In genomic region chr7:126502751-126503150, GRCm38 (mm10) we compare ENCODE assay signal across 8 mouse cellular contexts. TPM values are rescaled to one million over a fixed set of nuclear protein-coding genes. Genes with fewer than 3 reads are reported as not detected.
DNase-seq lines count a peak whose midpoint lies in the region; ATAC-seq and TF ChIP-seq lines count a peak whose summit lies in the region.

No protein-coding gene starts in this region.

- no peak for DNase-seq in lung, embryonic 14.5 days
- DNase-seq in lung, postnatal 14 days: no peak
- DNase-seq in limb, embryonic 10.5 days (ENCODE audit: low spot score): no peak
- no peak for DNase-seq in right cerebral cortex, adult 18-20 months
- no peak for DNase-seq in kidney, postnatal 25 days
- DNase-seq in lung, postnatal 10 days: no peak

- peaks cover 36% of the 10 kb centered on the region for H3K36me3 ChIP-seq in lung, embryonic 14.5 days (ENCODE audit: insufficient read depth)
- peaks cover 35% of the 10 kb centered on the region for H3K36me3 ChIP-seq in embryonic facial prominence, embryonic 15.5 days
- peaks cover 39% of the 10 kb centered on the region for H3K36me3 ChIP-seq in limb, embryonic 10.5 days
- H3K36me3 ChIP-seq in neural tube, embryonic 14.5 days (ENCODE audit: control insufficient read depth, insufficient read depth, low read length): peaks cover 33% of the 10 kb centered on the region

- H3K4me3 ChIP-seq in lung, embryonic 14.5 days (ENCODE audit: low read depth, low read length): peak overlapping the region; percentile 100
- peak overlapping the region; percentile 100 for H3K4me3 ChIP-seq in embryonic facial prominence, embryonic 15.5 days (replicated peaks)
- H3K4me3 ChIP-seq in limb, embryonic 10.5 days: peak overlapping the region; percentile 100
- peak overlapping the region; percentile 100 for H3K4me3 ChIP-seq in neural tube, embryonic 14.5 days (ENCODE audit: low read depth, low read length)

- peak overlapping the region; percentile 99 for H3K9ac ChIP-seq in lung, embryonic 14.5 days
- peak overlapping the region; percentile 98 for H3K9ac ChIP-seq in embryonic facial prominence, embryonic 15.5 days
- peak overlapping the region; percentile 100 for H3K9ac ChIP-seq in neural tube, embryonic 14.5 days (replicated peaks; ENCODE audit: low read depth, low read length)

- WGBS in lung, embryonic 14.5 days: under 1% methylated on average over 40 of the region's 40 CpGs
- under 1% methylated on average over 40 of the region's 40 CpGs for WGBS in embryonic facial prominence, embryonic 15.5 days
- under 1% methylated on average over 40 of the region's 40 CpGs for WGBS in limb, embryonic 10.5 days
- WGBS in neural tube, embryonic 14.5 days: under 1% methylated on average over 39 of the region's 40 CpGs

- H3K9me3 ChIP-seq in lung, embryonic 14.5 days (ENCODE audit: low read depth, low read length): no peaks in the 10 kb centered on the region
- no peaks in the 10 kb centered on the region for H3K9me3 ChIP-seq in embryonic facial prominence, embryonic 15.5 days (replicated peaks)
- H3K9me3 ChIP-seq in limb, embryonic 10.5 days (replicated peaks): no peaks in the 10 kb centered on the region
- H3K9me3 ChIP-seq in neural tube, embryonic 14.5 days (ENCODE audit: control insufficient read depth, low read length): no peaks in the 10 kb centered on the region

- H3K4me2 ChIP-seq in lung, embryonic 14.5 days: peak overlapping the region; percentile 62
- H3K4me2 ChIP-seq in embryonic facial prominence, embryonic 15.5 days (replicated peaks): peak overlapping the region; percentile 63
- H3K4me2 ChIP-seq in neural tube, embryonic 14.5 days (ENCODE audit: low read depth, low read length): peak overlapping the region; percentile 43

- peak overlapping the region; percentile 100 for H3K27ac ChIP-seq in lung, embryonic 14.5 days (ENCODE audit: low read depth)
- peak overlapping the region; percentile 100 for H3K27ac ChIP-seq in embryonic facial prominence, embryonic 15.5 days (replicated peaks)
- H3K27ac ChIP-seq in limb, embryonic 10.5 days: peak overlapping the region; percentile 100
- H3K27ac ChIP-seq in neural tube, embryonic 14.5 days (ENCODE audit: low read depth, low read length): peak overlapping the region; percentile 99

- H3K27me3 ChIP-seq in lung, embryonic 14.5 days (ENCODE audit: insufficient read depth, low read length): no peaks in the 10 kb centered on the region
- H3K27me3 ChIP-seq in embryonic facial prominence, embryonic 15.5 days: no peaks in the 10 kb centered on the region
- no peaks in the 10 kb centered on the region for H3K27me3 ChIP-seq in limb, embryonic 10.5 days (ENCODE audit: low read depth, poor library complexity, severe bottlenecking)
- H3K27me3 ChIP-seq in neural tube, embryonic 14.5 days (ENCODE audit: control insufficient read depth, insufficient read depth, low read length): no peaks in the 10 kb centered on the region

- no peak for TF ChIP-seq CTCF in lung, embryonic 14.5 days (IDR thresholded peaks at IDR 0.05; ENCODE audit: low read depth)

- no peaks in the 10 kb centered on the region; the same call in 1 of the 2 replicates for H3K4me1 ChIP-seq in lung, embryonic 14.5 days (ENCODE audit: insufficient read depth)
- H3K4me1 ChIP-seq in embryonic facial prominence, embryonic 15.5 days: peaks cover 15% of the 10 kb centered on the region
- H3K4me1 ChIP-seq in limb, embryonic 10.5 days: peaks cover 14% of the 10 kb centered on the region
- peaks cover 10% of the 10 kb centered on the region for H3K4me1 ChIP-seq in neural tube, embryonic 14.5 days (ENCODE audit: control insufficient read depth, insufficient read depth, low read length)

- ATAC-seq in lung, embryonic 14.5 days (ENCODE audit: insufficient read depth): no peak
- no peak for ATAC-seq in embryonic facial prominence, embryonic 15.5 days (ENCODE audit: insufficient number of reproducible peaks, low FRiP score, low TSS enrichment, low read depth)
- ATAC-seq in neural tube, embryonic 14.5 days (ENCODE audit: low read depth): no peak

RNA-seq across cellular contexts. Expression of gene Atxn2l, which starts 0.5 kb away (rescaled TPM):
- polyA plus RNA-seq in lung, embryonic 14.5 days (2014; fragmentation: Nextera tagmentation; extraction: Ambion mirVana): 57.0 and 61.9 TPM in 2 replicates
- polyA plus RNA-seq in embryonic facial prominence, embryonic 15.5 days (2015; fragmentation: Nextera tagmentation; extraction: Ambion mirVana): 52.1 and 58.0 TPM in 2 replicates
- polyA plus RNA-seq in limb, embryonic 10.5 days (2016; fragmentation: Nextera tagmentation; extraction: Ambion mirVana): 60.6 and 62.5 TPM in 2 replicates
- polyA plus RNA-seq in neural tube, embryonic 14.5 days (2014; fragmentation: Nextera tagmentation; extraction: Ambion mirVana): 68.5 and 68.9 TPM in 2 replicates

RNA-seq across cellular contexts. Expression of gene Tufm, which starts 15.6 kb away (rescaled TPM):
- 126 and 128 TPM in 2 replicates for polyA plus RNA-seq in lung, embryonic 14.5 days (2014; fragmentation: Nextera tagmentation; extraction: Ambion mirVana)
- polyA plus RNA-seq in embryonic facial prominence, embryonic 15.5 days (2015; fragmentation: Nextera tagmentation; extraction: Ambion mirVana): 129 and 130 TPM in 2 replicates
- 182 and 207 TPM in 2 replicates for polyA plus RNA-seq in limb, embryonic 10.5 days (2016; fragmentation: Nextera tagmentation; extraction: Ambion mirVana)
- polyA plus RNA-seq in neural tube, embryonic 14.5 days (2014; fragmentation: Nextera tagmentation; extraction: Ambion mirVana): 133 and 137 TPM in 2 replicates

RNA-seq across cellular contexts. Expression of gene Sh2b1, which starts 27.5 kb away (rescaled TPM):
- polyA plus RNA-seq in lung, embryonic 14.5 days (2014; fragmentation: Nextera tagmentation; extraction: Ambion mirVana): 42.0 and 46.5 TPM in 2 replicates
- 54.2 and 60.4 TPM in 2 replicates for polyA plus RNA-seq in embryonic facial prominence, embryonic 15.5 days (2015; fragmentation: Nextera tagmentation; extraction: Ambion mirVana)
- 55.1 and 62.5 TPM in 2 replicates for polyA plus RNA-seq in limb, embryonic 10.5 days (2016; fragmentation: Nextera tagmentation; extraction: Ambion mirVana)
- 59.5 and 61.1 TPM in 2 replicates for polyA plus RNA-seq in neural tube, embryonic 14.5 days (2014; fragmentation: Nextera tagmentation; extraction: Ambion mirVana)

RNA-seq across cellular contexts. Expression of gene Atp2a1, which starts 39.8 kb away (rescaled TPM):
- 0.32 TPM in 1 of 2 replicates, not detected in the other for polyA plus RNA-seq in lung, embryonic 14.5 days (2014; fragmentation: Nextera tagmentation; extraction: Ambion mirVana)
- polyA plus RNA-seq in embryonic facial prominence, embryonic 15.5 days (2015; fragmentation: Nextera tagmentation; extraction: Ambion mirVana): 103 and 140 TPM in 2 replicates
- 0.59 and 5.3 TPM in 2 replicates for polyA plus RNA-seq in limb, embryonic 10.5 days (2016; fragmentation: Nextera tagmentation; extraction: Ambion mirVana)
- 0.79 and 1.1 TPM in 2 replicates for polyA plus RNA-seq in neural tube, embryonic 14.5 days (2014; fragmentation: Nextera tagmentation; extraction: Ambion mirVana)
